Mouse (Mus musculus) lung, adult 2 months (tissue): ENCODE data around the gene Usp39.

Experiments
- CTCF ChIP-seq: fragments of 200-500 bp; IDR thresholded peaks from 2 replicates; pipeline ENCODE4 v1.5.1; 2011; ENCODE audit warnings: mild to moderate bottlenecking, low read length, control low read depth; ENCODE audit not compliant: insufficient read depth
- POLR2A ChIP-seq: fragments of 200-500 bp; IDR thresholded peaks from 2 replicates; pipeline ENCODE4 v1.6.1; 2011; ENCODE audit warnings: low read depth, mild to moderate bottlenecking, control low read depth, low read length, borderline replicate concordance; ENCODE audit errors: extremely low read depth

DNA sequence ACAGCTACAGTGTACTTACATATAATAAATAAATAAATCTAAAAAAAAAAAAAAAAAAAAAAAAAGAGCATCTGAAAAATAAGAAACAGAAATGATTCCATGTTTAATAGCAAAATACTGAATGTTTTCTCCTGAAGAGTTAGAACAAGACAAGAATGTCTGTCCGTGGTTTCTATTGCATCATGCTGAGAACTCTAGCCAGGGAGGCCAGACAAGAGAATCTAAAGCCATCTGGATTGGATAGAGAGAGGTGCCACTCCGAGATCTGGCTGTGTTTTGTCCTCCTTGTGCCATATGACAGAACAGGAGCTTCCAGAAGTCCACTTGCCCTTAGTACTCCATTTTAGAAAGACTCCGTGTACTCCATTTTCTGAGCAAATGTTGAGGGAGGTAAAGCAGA, 47.2 kb downstream of the Usp39 start:
- TF ChIP-seq CTCF, result no peak
- no peak for TF ChIP-seq POLR2A
